Comparison of ENCODE assay signal across 8 mouse cellular contexts in genomic region chr15:98934217-98934839, GRCm38 (mm10). TPM values are rescaled to one million over a fixed set of nuclear protein-coding genes. Genes with fewer than 3 reads are reported as not detected.
A peak's percentile ranks its signal among the peaks of the same experiment; 100 is the strongest.
DNase-seq lines count a peak whose midpoint lies in the region; ATAC-seq and TF ChIP-seq lines count a peak whose summit lies in the region.

Tuba1b (minus strand) TSS chr15:98934565.

- peak; percentile 86; the same call in 1 of the 2 replicates for TF ChIP-seq POLR2A in bone marrow macrophage, adult 2 months (IDR thresholded peaks at IDR 0.05; ENCODE audit: borderline replicate concordance, low read depth, low read length)
- TF ChIP-seq POLR2A in limb, embryonic 14.5 days (IDR thresholded peaks at IDR 0.05; ENCODE audit: borderline replicate concordance, extremely low read depth, insufficient read depth, insufficient read length): peak; percentile 91; the same call in 1 of the 2 replicates
- TF ChIP-seq POLR2A in spleen, adult 2 months (IDR thresholded peaks at IDR 0.05; ENCODE audit: low read depth, low read length): peak; percentile 64

- H3K27ac ChIP-seq in bone marrow macrophage, adult 2 months (ENCODE audit: insufficient read depth, low read depth, low read length): peak within 1 kb of the TSS; percentile 80
- H3K27ac ChIP-seq in embryonic facial prominence, embryonic 15.5 days (replicated peaks): peak within 1 kb of the TSS; percentile 100
- peak within 1 kb of the TSS; percentile 98 for H3K27ac ChIP-seq in kidney, embryonic 14.5 days (ENCODE audit: low read depth, low read length)
- H3K27ac ChIP-seq in limb, embryonic 14.5 days (replicated peaks; ENCODE audit: low read depth, low read length): peak within 1 kb of the TSS; percentile 98
- H3K27ac ChIP-seq in midbrain, embryonic 16.5 days (ENCODE audit: low read length): peak within 1 kb of the TSS; percentile 99
- H3K27ac ChIP-seq in spleen, adult 2 months (ENCODE audit: insufficient read depth, low read length): peak within 1 kb of the TSS; percentile 96

- TF ChIP-seq CTCF in bone marrow macrophage, adult 2 months (IDR thresholded peaks at IDR 0.05; ENCODE audit: low read depth, low read length): no peak
- TF ChIP-seq CTCF in spleen, adult 2 months (IDR thresholded peaks at IDR 0.05; ENCODE audit: extremely low read depth, insufficient read depth, insufficient read length, insufficient replicate concordance): no peak

- H3K9ac ChIP-seq in embryonic facial prominence, embryonic 15.5 days: peak within 1 kb of the TSS; percentile 90
- peak within 1 kb of the TSS; percentile 88 for H3K9ac ChIP-seq in kidney, embryonic 14.5 days (ENCODE audit: low read depth, low read length)
- H3K9ac ChIP-seq in limb, embryonic 14.5 days (ENCODE audit: low read depth, low read length, severe bottlenecking): peak within 1 kb of the TSS; percentile 90
- peak within 1 kb of the TSS; percentile 93 for H3K9ac ChIP-seq in midbrain, embryonic 16.5 days (ENCODE audit: low read depth, low read length)

- H3K36me3 ChIP-seq in embryonic facial prominence, embryonic 15.5 days: peaks cover 14% of the 10 kb centered on the region; the same call in 1 of the 2 replicates
- H3K36me3 ChIP-seq in kidney, embryonic 14.5 days (ENCODE audit: control insufficient read depth, insufficient read depth, low read length): peaks cover 9% of the 10 kb centered on the region
- H3K36me3 ChIP-seq in limb, embryonic 14.5 days (ENCODE audit: control insufficient read depth, insufficient read depth, low read length): peaks cover 16% of the 10 kb centered on the region
- H3K36me3 ChIP-seq in midbrain, embryonic 16.5 days (ENCODE audit: control insufficient read depth, insufficient read depth, low read length): peaks cover 8% of the 10 kb centered on the region; the same call in 1 of the 2 replicates
- peaks cover 5% of the 10 kb centered on the region for H3K36me3 ChIP-seq in spleen, adult 2 months (ENCODE audit: control insufficient read depth, insufficient read depth, low read length)

- peaks cover 17% of the 10 kb centered on the region for H3K4me1 ChIP-seq in bone marrow macrophage, adult 2 months (ENCODE audit: control insufficient read depth, insufficient read depth, low read length)
- peaks cover 19% of the 10 kb centered on the region for H3K4me1 ChIP-seq in embryonic facial prominence, embryonic 15.5 days
- peaks cover 14% of the 10 kb centered on the region for H3K4me1 ChIP-seq in kidney, embryonic 14.5 days (ENCODE audit: control insufficient read depth, insufficient read depth, low read length)
- H3K4me1 ChIP-seq in limb, embryonic 14.5 days (ENCODE audit: control insufficient read depth, insufficient read depth, low read length): peaks cover 14% of the 10 kb centered on the region
- peaks cover 22% of the 10 kb centered on the region for H3K4me1 ChIP-seq in midbrain, embryonic 16.5 days (ENCODE audit: control insufficient read depth, insufficient read depth, low read length)
- H3K4me1 ChIP-seq in spleen, adult 2 months (ENCODE audit: control insufficient read depth, insufficient read depth, insufficient read length): peaks cover 16% of the 10 kb centered on the region; the same call in 1 of the 2 replicates

- no peaks in the 10 kb centered on the region for H3K9me3 ChIP-seq in embryonic facial prominence, embryonic 15.5 days (replicated peaks)
- H3K9me3 ChIP-seq in kidney, embryonic 14.5 days (ENCODE audit: control insufficient read depth, low read length): no peaks in the 10 kb centered on the region
- no peaks in the 10 kb centered on the region for H3K9me3 ChIP-seq in limb, embryonic 14.5 days (ENCODE audit: control insufficient read depth, low read length)
- H3K9me3 ChIP-seq in midbrain, embryonic 16.5 days (replicated peaks; ENCODE audit: control insufficient read depth, low read length, poor library complexity, severe bottlenecking): no peaks in the 10 kb centered on the region

- peak; percentile 83 to 88 for DNase-seq in B cell, adult 2 months
- DNase-seq in heart, adult 9 months (ENCODE audit: low spot score in 2 of 2): peak; percentile 93
- DNase-seq in limb, embryonic 14.5 days (ENCODE audit: low spot score): peak; percentile 94
- DNase-seq in spleen, adult 2 months (ENCODE audit: low read depth in 1 of 2, low spot score in 2 of 2): peak; percentile 73 to 86

- H3K4me3 ChIP-seq in bone marrow macrophage, adult 2 months (ENCODE audit: insufficient read depth, low read length): peak within 1 kb of the TSS; percentile 74
- peak within 1 kb of the TSS; percentile 84 for H3K4me3 ChIP-seq in embryonic facial prominence, embryonic 15.5 days (replicated peaks)
- peak within 1 kb of the TSS; percentile 82 for H3K4me3 ChIP-seq in kidney, embryonic 14.5 days (ENCODE audit: low read length)
- H3K4me3 ChIP-seq in limb, embryonic 14.5 days (replicated peaks; ENCODE audit: low read length): peak within 1 kb of the TSS; percentile 73
- H3K4me3 ChIP-seq in midbrain, embryonic 16.5 days (ENCODE audit: low read depth, low read length): peak within 1 kb of the TSS; percentile 79
- peak within 1 kb of the TSS; percentile 82 for H3K4me3 ChIP-seq in spleen, adult 2 months (ENCODE audit: extremely low read depth, insufficient read depth, insufficient read length)

- WGBS in embryonic facial prominence, embryonic 15.5 days: under 1% methylated on average over 57 of the region's 58 CpGs
- under 1% methylated on average over 57 of the region's 58 CpGs for WGBS in kidney, embryonic 14.5 days
- WGBS in limb, embryonic 14.5 days: under 1% methylated on average over 45 of the region's 58 CpGs
- WGBS in midbrain, embryonic 16.5 days: under 1% methylated on average over 45 of the region's 58 CpGs
- WGBS in spleen, adult 2 months: under 1% methylated on average over 57 of the region's 58 CpGs

- peak within 1 kb of the TSS; percentile 90 for H3K4me2 ChIP-seq in embryonic facial prominence, embryonic 15.5 days (replicated peaks)
- H3K4me2 ChIP-seq in kidney, embryonic 14.5 days (replicated peaks; ENCODE audit: low read depth, low read length): peak within 1 kb of the TSS; percentile 95
- peak within 1 kb of the TSS; percentile 97 for H3K4me2 ChIP-seq in limb, embryonic 14.5 days (replicated peaks; ENCODE audit: low read depth, low read length, severe bottlenecking)
- peak within 1 kb of the TSS; percentile 98 for H3K4me2 ChIP-seq in midbrain, embryonic 16.5 days (ENCODE audit: low read length)

- H3K27me3 ChIP-seq in embryonic facial prominence, embryonic 15.5 days: no peaks in the 10 kb centered on the region
- H3K27me3 ChIP-seq in kidney, embryonic 14.5 days (ENCODE audit: control insufficient read depth, insufficient read depth, low read length): no peaks in the 10 kb centered on the region
- no peaks in the 10 kb centered on the region for H3K27me3 ChIP-seq in limb, embryonic 14.5 days (ENCODE audit: control insufficient read depth, insufficient read depth, low read length)
- no peaks in the 10 kb centered on the region for H3K27me3 ChIP-seq in midbrain, embryonic 16.5 days (ENCODE audit: control insufficient read depth, insufficient read depth, low read depth, low read length)
- no peaks in the 10 kb centered on the region for H3K27me3 ChIP-seq in spleen, adult 2 months (ENCODE audit: control insufficient read depth, insufficient read depth, low read length)

- ATAC-seq in embryonic facial prominence, embryonic 15.5 days (ENCODE audit: insufficient number of reproducible peaks, low FRiP score, low TSS enrichment, low read depth): peak; percentile 96
- peak; percentile 97 for ATAC-seq in kidney, embryonic 14.5 days (ENCODE audit: low FRiP score, low TSS enrichment)
- ATAC-seq in limb, embryonic 14.5 days (ENCODE audit: low FRiP score, low read depth): peak; percentile 94
- peak; percentile 95 for ATAC-seq in midbrain, embryonic 16.5 days

RNA-seq across cellular contexts. Expression of gene Tuba1b, which starts in this region (rescaled TPM):
- polyA plus RNA-seq in bone marrow macrophage, adult 2 months (2012; ENCODE audit: insufficient read depth, insufficient read length, missing spikeins): 872 and 1,013 TPM in 2 replicates
- 1,427 and 1,514 TPM in 2 replicates for polyA plus RNA-seq in embryonic facial prominence, embryonic 15.5 days (2015; fragmentation: Nextera tagmentation; extraction: Ambion mirVana)
- 1,971 and 2,088 TPM in 2 replicates for polyA plus RNA-seq in kidney, embryonic 14.5 days (2014; fragmentation: Nextera tagmentation; extraction: Ambion mirVana)
- polyA plus RNA-seq in limb, embryonic 14.5 days (2012; rRNA removed): 2,384 and 3,894 TPM in 2 replicates
- polyA plus RNA-seq in limb, embryonic 14.5 days (2014; fragmentation: Nextera tagmentation; extraction: Ambion mirVana): 1,587 and 1,605 TPM in 2 replicates
- 1,165 and 1,361 TPM in 2 replicates for polyA plus RNA-seq in midbrain, embryonic 16.5 days (2015; fragmentation: Nextera tagmentation; extraction: Ambion mirVana)
- 694 and 1,212 TPM in 2 replicates for polyA plus RNA-seq in spleen, adult 2 months (2012; rRNA removed)

Comparison
In these comparisons a context has a peak if more than half of its experiments do, and no peak if none do; other contexts are left out.
1. Peak in every context shown above with its lines: DNase-seq, ATAC-seq, H3K4me3 ChIP-seq and H3K27ac ChIP-seq.